Mouse (Mus musculus) neural tube, embryonic 12.5 days (tissue): ENCODE results near the gene Irf2bpl. TPM values are rescaled to one million over a fixed set of nuclear protein-coding genes. Genes with fewer than 3 reads are reported as not detected.

Experiments used
- ATAC-seq: fragments of 200-750 bp; cut with Nextera tagmentation; 2 replicates; pipeline ENCODE4 v1.8.0; 2017; ENCODE audit warnings: low read depth, mild to moderate bottlenecking, moderate TSS enrichment, moderate library complexity; ENCODE audit not compliant: low FRiP score
- H3K27ac ChIP-seq: fragments of 300-500 bp; sonication (generic); 2 replicates; pipeline ENCODE4 v1.5.1; 2016
- H3K27me3 ChIP-seq: fragments of 300-500 bp; sonication (generic); replicated peaks from 2 replicates; pipeline ENCODE4 v1.6.1; 2016; ENCODE audit warnings: mild to moderate bottlenecking
- H3K36me3 ChIP-seq: fragments of 300-500 bp; sonication (generic); 2 replicates; pipeline ENCODE4 v1.6.1; 2016; ENCODE audit warnings: mild to moderate bottlenecking
- H3K4me1 ChIP-seq: fragments of 300-500 bp; sonication (generic); 2 replicates; pipeline ENCODE4 v1.6.1; 2016
- H3K4me2 ChIP-seq: fragments of 300-500 bp; sonication (generic); replicated peaks from 2 replicates; pipeline ENCODE4 v1.6.1; 2016; ENCODE audit warnings: mild to moderate bottlenecking
- H3K4me3 ChIP-seq: fragments of 300-500 bp; sonication (generic); 2 replicates; pipeline ENCODE4 v1.5.1; 2016
- H3K9ac ChIP-seq: fragments of 300-500 bp; sonication (generic); 2 replicates; pipeline ENCODE4 v1.6.1; 2016; ENCODE audit warnings: mild to moderate bottlenecking
- H3K9me3 ChIP-seq: fragments of 300-500 bp; sonication (generic); 2 replicates; pipeline ENCODE4 v1.6.1; 2016; ENCODE audit warnings: mild to moderate bottlenecking
- WGBS: fragments of 180-500 bp; shearing (Covaris S2); methylation state at CpG from one replicate; pipeline ENCODE4 v1.1.7; 2016; 5-methylcytosine and 5-hydroxymethylcytosine counted together
- polyA plus RNA-seq: library from polyadenylated mRNA; unstranded; fragments of >200 nt; fragmentation: Nextera tagmentation; extraction: Ambion mirVana; gene quantifications from 2 replicates; pipeline ENCODE4 v1.2.1, GENCODE M21; 2016

The Irf2bpl gene
- polyA plus RNA-seq, 1 experiment from 2014 or later = 57.2 TPM

DNA sequence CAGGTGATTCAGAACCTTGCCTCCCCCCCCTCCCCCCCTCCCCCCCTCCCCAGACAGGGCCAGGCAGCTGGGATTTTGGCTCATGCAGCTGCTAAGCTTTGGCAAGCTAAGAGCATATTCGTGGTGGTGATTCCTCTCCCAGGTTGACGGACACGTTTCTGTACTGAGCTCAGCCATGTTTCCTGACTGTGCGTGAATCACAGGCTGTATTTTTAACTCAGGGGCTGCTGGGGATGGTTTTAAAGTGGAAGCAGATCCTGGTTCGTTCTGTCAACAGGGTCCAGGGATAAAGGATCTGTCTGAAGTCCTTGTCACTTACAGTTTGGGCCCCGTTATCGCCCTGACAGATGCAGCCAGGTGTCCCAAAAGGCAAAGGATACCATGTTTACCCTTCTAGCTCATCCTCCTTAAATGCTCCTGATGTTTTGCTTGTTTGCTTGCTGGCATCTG is 11.9 kb upstream of the Irf2bpl start:
- Histone ChIP-seq H3K9ac (no peak overlapping the region), H3K4me2 (peak overlapping the region; percentile 59), H3K27ac (peak overlapping the region; percentile 95), H3K27me3 (no peaks in the 10 kb centered on the region; the same call in 1 of the 2 replicates), H3K4me1 (peaks cover 71% of the 10 kb centered on the region), H3K36me3 (no peaks in the 10 kb centered on the region), H3K4me3 (no peak overlapping the region), H3K9me3 (no peaks in the 10 kb centered on the region)
- no peak for ATAC-seq
- WGBS = 25% methylated on average over 7 of the region's 7 CpGs

DNA sequence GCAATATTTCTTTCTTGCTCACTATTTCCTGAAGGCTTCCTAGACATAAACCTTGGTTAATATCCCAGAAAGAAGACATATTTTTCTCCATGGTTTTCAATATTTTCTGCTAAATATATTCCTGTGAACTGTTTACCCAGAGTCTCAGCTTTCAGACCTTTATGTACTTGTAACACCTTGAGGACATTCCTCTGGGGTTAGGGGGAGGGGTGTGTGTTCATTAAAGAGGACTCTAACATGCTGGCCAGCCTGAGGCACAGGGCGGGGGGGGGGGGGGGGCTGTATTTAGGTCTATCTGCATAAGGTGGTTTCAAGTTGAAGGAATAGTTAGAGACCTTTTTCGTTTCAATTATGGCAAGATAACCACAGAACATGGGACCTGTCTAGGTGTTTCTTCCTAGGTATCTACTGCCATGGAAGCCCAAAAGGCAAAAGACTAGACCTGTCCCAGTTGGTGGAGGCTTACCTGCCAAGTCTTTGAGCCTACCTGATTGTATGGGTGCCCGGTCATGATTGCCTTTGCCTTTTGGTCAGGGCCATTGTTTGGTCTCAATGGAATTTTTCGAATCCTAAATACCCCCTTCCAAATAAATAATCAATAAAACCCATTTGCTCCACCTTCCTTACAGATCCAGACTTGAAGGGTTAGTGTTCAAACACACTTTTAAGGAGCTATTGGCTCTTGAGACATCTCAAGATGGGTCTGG is 11.3 kb upstream of the Irf2bpl start:
- H3K4me2 ChIP-seq = peak overlapping the region; percentile 59
- WGBS = 43% methylated on average over 4 of the region's 4 CpGs
- no peaks in the 10 kb centered on the region for H3K36me3 ChIP-seq
- ATAC-seq = no peak
- H3K9ac ChIP-seq = peak overlapping the region; percentile 40; the same call in 1 of the 2 replicates
- H3K27me3 ChIP-seq = no peaks in the 10 kb centered on the region; the same call in 1 of the 2 replicates
- no peaks in the 10 kb centered on the region for H3K9me3 ChIP-seq
- H3K4me1 ChIP-seq = peaks cover 77% of the 10 kb centered on the region
- H3K27ac ChIP-seq = peak overlapping the region; percentile 95
- H3K4me3 ChIP-seq = no peak overlapping the region

DNA sequence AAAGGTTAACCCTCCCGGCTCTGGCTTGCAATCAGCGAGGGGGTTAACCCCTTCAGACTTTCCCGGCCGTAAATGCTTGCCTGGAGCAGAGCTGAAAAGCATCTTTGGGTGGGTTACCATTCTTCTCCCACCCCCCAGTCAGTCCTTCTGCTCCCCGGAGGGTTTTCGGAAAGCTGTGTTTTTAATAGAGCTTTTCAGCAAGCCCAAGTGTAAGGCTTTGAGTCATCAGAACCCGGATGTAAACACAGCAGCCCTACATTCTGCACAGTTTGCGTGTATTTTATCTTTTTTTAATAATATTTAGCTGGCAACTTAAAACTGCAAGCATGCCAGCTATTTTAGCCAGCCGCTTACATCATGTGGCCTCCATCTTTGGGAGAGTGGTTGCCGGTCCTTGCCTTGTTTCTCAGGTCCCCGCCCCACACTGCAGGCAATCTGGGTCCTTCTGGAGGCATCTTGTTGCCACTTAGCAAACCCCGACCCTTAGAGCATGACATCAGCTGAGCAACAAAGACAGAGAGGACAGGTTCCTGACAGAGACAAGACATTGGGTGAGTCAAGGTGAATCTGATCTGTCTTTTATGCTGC is 10.3 kb upstream of the Irf2bpl start:
- H3K27ac ChIP-seq = peak overlapping the region; percentile 95
- H3K27me3 ChIP-seq = no peaks in the 10 kb centered on the region
- ATAC-seq = peak; percentile 30; the same call in 1 of the 2 replicates
- peak overlapping the region; percentile 26 for H3K4me3 ChIP-seq
- H3K4me2 ChIP-seq = peak overlapping the region; percentile 59
- WGBS = under 1% methylated on average over 12 of the region's 12 CpGs
- no peaks in the 10 kb centered on the region for H3K36me3 ChIP-seq
- H3K4me1 ChIP-seq = peaks cover 87% of the 10 kb centered on the region
- no peaks in the 10 kb centered on the region for H3K9me3 ChIP-seq
- H3K9ac ChIP-seq = peak overlapping the region; percentile 40; the same call in 1 of the 2 replicates

DNA sequence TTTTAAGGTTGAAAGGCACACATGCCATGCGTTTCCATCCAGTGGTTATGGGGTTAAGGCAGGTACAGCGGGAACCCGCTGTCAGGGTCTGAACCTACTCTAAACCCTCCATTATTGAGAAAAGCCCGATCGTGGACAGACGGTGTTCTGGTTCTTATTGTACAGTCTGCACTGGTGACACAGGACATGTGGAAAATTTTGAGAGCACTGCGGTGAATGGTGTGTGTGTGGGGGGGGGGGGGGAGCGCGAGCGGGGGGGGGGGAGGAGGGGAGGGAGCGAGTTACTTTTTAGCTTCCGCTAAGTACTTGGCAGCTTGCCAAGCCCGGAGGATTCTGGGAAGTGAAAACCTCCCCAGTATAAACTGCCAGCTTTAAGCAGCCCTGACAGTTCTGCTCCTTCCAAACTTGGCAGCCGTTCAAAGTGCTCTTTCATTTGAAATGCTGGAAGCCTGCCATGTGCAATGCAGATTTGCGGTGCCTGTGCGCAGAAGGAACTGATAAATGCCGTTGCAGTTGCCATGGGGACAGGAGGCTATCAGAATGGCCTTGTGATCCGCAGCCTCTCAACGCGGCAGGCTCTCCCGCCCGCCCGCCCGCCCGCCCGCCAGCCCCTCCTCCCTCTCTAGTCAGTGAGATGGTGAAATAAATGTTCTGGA is 9.7 kb upstream of the Irf2bpl start:
- H3K4me3 ChIP-seq = peak overlapping the region; percentile 26
- WGBS = under 1% methylated on average over 22 of the region's 26 CpGs
- H3K36me3 ChIP-seq = no peaks in the 10 kb centered on the region

DNA sequence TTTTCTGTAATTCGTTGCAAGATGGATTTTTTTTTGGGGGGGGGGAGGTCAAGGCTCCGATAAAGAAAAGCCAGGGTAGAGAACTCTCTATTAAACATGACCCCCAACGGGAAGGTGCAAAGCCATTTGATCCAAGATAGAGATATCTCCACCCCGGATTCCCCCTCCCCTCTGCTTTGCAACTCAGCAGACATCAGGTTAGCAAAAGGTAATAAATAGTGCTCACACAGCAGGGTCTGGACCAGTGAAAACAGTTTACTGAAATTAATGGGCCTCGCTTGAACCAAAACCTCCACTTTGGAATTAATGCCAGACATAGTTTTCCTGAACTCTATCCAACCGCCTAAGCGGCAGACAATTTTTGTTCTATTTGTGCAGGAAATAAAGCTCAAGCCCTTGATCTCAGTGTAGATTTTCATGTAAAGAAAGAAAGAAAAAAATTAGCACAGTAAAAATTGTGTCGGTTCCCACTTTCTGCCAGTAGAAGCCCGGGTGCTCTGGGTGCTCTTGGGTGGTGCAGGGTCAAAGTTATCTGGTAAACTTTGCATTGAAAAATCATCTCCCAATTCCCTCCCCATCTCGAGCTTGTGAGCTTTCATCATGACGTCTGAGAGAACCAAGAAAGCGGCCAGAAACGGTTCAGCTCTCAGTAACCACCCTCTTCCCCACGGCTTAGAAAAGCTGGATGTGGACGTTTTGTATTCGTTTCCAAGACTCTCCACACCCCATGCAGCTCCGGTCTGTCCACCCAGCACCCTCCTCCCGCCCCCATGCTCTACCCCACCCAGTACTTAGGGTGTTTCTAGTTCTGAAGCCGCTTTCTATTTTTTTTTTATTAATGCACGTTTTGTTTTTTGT is 9.0 kb upstream of the Irf2bpl start:
- Histone ChIP-seq H3K4me1 (peaks cover 93% of the 10 kb centered on the region), H3K36me3 (no peaks in the 10 kb centered on the region), H3K9ac (peak overlapping the region; percentile 33; the same call in 1 of the 2 replicates), H3K4me2 (peak overlapping the region; percentile 59), H3K9me3 (no peaks in the 10 kb centered on the region), H3K27me3 (no peaks in the 10 kb centered on the region), H3K4me3 (peak overlapping the region; percentile 12), H3K27ac (peak overlapping the region; percentile 95)
- ATAC-seq = peak; percentile 8; the same call in 1 of the 2 replicates
- 1% methylated on average over 20 of the region's 20 CpGs for WGBS

More for the DNA sequence above, 9.7 kb upstream of the Irf2bpl start:
- Histone ChIP-seq H3K27ac (peak overlapping the region; percentile 95), H3K9ac (peak overlapping the region; percentile 33; the same call in 1 of the 2 replicates), H3K27me3 (no peaks in the 10 kb centered on the region), H3K4me2 (peak overlapping the region; percentile 59), H3K4me1 (peaks cover 91% of the 10 kb centered on the region), H3K9me3 (no peaks in the 10 kb centered on the region)
- ATAC-seq = peak; percentile 88

DNA sequence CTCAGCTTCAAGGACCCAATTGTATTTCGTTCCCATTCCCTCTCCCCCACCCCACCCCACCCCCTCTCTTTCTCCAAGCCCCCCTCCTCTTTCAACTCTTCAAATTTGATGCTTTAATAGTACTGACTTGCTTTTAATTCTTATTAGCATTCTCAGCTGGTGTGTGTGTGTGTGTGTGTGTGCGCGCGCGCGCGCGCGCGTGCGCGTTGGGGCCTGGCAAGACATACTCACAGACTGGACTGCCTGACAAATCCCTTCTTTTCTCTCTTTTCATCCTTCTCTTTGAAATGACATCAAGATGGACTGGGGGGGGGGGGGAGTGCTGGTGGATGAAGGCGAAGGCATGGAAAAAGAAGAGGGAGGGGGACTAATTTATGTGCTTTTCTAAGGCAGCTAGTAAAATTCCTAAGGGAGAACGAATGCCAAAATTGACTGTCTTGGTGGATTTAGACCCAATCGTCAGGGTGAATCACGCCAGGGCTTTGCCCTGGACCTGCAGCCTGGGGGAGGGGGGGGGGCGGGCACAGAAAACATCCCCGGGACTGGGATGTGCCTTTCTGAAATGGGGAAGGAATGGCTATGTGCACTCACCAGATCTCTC is 8.2 kb upstream of the Irf2bpl start:
- ATAC-seq = no peak
- H3K4me2 ChIP-seq = peak overlapping the region; percentile 59
- H3K27me3 ChIP-seq = no peaks in the 10 kb centered on the region
- peak overlapping the region; percentile 95 for H3K27ac ChIP-seq
- H3K36me3 ChIP-seq = no peaks in the 10 kb centered on the region
- H3K9ac ChIP-seq = peak overlapping the region; percentile 47
- WGBS = 0% methylated on average over 18 of the region's 18 CpGs
- H3K4me3 ChIP-seq = no peak overlapping the region
- peaks cover 93% of the 10 kb centered on the region for H3K4me1 ChIP-seq
- H3K9me3 ChIP-seq = no peaks in the 10 kb centered on the region

DNA sequence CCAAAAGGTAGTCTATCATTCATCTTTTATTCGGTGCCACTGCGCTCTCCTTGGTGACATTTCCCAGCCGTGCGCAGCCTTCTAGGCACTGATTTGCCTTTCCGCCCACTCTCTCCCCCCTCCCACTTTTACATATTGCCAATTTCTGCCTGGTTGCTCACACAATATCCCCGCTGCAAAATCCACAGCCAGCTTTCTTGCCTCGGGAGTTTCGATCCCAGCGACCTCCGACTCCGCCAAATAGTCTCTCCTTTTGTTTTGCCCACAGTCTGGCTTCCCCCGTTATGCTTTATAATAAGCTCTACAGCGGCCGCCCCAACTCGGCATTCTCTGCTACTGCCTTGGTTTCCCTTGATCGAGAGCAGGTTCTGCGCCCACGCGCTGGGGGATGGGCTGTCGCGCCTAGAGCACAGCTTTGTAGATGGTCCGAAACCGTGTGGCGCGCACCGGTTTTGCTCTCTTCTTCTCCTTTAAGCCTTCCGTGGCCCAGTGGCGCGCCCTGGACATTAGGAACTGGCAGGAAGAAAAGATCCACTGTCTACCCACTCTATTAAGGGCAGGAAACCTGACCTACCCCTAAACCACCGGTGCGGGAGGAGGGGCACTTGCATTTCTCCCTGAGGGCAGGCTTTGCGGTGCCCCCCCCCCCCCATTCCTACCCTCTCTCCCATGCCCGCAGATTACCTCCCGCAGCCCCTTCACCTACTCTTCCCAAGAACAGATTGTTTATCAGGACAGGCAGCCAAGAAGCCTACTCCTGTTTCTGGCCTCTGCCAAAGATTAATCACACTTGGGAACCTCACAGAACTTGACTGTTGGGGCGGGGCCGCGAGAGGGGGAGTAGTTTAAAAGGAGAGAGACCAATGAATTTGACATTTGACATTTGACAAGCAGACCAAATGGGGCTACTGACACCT is 7.4 kb upstream of the Irf2bpl start:
- Histone ChIP-seq H3K27ac (peak overlapping the region; percentile 95), H3K9me3 (no peaks in the 10 kb centered on the region), H3K4me3 (peak overlapping the region; percentile 30), H3K9ac (peak overlapping the region; percentile 47), H3K27me3 (no peaks in the 10 kb centered on the region), H3K4me1 (peaks cover 91% of the 10 kb centered on the region), H3K4me2 (peak overlapping the region; percentile 59), H3K36me3 (no peaks in the 10 kb centered on the region)
- WGBS = 2% methylated on average over 35 of the region's 37 CpGs
- ATAC-seq = no peak

DNA sequence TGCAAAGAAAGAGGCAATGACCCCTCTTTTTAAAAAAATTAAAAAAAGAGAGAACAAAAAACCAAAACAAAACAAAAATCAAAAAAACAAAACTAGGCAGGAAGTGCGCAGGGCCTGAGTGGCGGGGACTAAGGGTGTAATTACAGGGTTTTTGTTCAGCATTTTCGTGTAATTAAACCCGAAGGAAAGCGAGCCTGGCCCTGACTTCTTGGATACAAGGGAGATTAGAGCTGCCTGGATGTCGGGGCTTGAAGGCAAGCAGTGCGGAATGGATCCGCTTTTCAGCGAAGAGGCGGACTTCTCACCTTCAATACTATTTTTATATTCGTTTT is 6.8 kb upstream of the Irf2bpl start:
- WGBS = 3% methylated on average over 11 of the region's 11 CpGs
- Histone ChIP-seq H3K4me3 (no peak overlapping the region), H3K27ac (peak overlapping the region; percentile 95; the same call in 1 of the 2 replicates), H3K4me2 (peak overlapping the region; percentile 59), H3K9me3 (no peaks in the 10 kb centered on the region), H3K4me1 (peaks cover 85% of the 10 kb centered on the region), H3K9ac (peak overlapping the region; percentile 47), H3K36me3 (no peaks in the 10 kb centered on the region), H3K27me3 (no peaks in the 10 kb centered on the region)
- no peak for ATAC-seq

DNA sequence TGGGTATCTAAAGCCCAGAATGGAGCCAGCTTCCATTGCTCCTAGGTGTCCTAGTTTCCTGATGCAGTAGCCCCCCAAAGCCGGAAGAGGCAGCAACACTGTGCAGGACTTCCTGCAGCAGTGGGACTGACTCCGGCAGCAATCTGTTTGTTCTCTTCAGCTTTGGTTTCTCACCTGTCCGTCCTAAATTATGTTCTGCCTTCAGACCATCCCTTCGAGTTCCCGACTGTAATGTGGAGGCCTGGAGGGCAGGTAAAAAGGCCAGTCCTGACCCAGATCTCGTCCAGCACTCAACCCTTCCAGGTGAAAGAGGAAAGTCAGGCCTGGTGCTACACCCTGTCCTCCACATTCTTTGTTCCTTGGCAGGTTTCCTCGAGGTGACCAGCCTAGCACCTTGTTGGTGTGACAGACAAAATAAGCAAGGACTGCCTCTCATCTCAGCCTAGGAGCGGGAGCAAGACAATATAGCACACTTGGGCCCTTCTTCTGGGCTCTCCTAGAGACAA is 6.3 kb upstream of the Irf2bpl start:
- no peak for ATAC-seq
- Histone ChIP-seq H3K27ac (no peak overlapping the region; the same call in 1 of the 2 replicates), H3K27me3 (no peaks in the 10 kb centered on the region), H3K4me3 (no peak overlapping the region), H3K4me2 (peak overlapping the region; percentile 59), H3K9ac (peak overlapping the region; percentile 44; the same call in 1 of the 2 replicates), H3K9me3 (no peaks in the 10 kb centered on the region), H3K36me3 (no peaks in the 10 kb centered on the region), H3K4me1 (peaks cover 80% of the 10 kb centered on the region)
- 27% methylated on average over 8 of the region's 8 CpGs for WGBS

DNA sequence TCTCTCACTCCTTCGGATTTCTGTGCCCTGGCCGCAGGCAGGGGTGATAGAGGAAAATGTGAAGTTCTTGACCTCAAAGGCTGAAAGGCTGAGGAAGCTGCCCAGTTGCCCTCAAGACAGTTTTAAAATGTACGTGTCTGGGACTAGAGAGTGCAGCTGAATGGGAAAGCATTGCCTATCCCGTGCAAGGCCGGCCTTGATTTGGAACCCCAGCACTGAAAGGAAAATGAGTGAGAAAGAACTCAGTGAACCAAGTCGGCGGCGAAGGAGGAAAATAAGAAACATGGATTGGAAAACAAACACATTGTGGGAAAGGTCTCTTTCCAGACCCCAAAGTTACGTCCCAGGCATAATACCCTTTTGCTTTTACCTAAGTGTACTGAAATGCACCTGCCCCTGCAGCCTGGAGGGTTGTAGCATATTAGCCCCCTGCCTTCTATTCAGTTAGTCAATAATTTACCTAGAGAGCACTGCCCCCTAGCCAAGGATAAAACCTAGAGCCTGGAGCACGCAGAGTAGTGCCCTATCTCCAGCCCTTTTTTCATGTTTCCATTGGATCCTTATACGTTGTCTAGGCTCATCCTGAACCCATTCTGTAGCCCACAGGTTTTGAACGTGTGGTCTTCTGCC is 5.6 kb upstream of the Irf2bpl start:
- Histone ChIP-seq H3K27me3 (no peaks in the 10 kb centered on the region), H3K27ac (no peak overlapping the region), H3K36me3 (no peaks in the 10 kb centered on the region), H3K9me3 (no peaks in the 10 kb centered on the region), H3K4me2 (0 out of 2 replicates have a peak overlapping the region, but pooled peaks have one; percentile 59), H3K9ac (no peak overlapping the region), H3K4me1 (peaks cover 80% of the 10 kb centered on the region), H3K4me3 (no peak overlapping the region)
- 51% methylated on average over 12 of the region's 12 CpGs for WGBS
- no peak for ATAC-seq
